Mouse (Mus musculus) G1E (cell line): ENCODE data around the gene Mgat4d. TPM values are rescaled to one million over a fixed set of nuclear protein-coding genes. Genes with fewer than 3 reads are reported as not detected.

ENCODE experiments used
- ATAC-seq: 2 replicates; pipeline ENCODE4 v1.8.0; 2016; ENCODE audit warnings: mild to moderate bottlenecking; ENCODE audit not compliant: insufficient number of reproducible peaks, poor library complexity, low FRiP score, severe bottlenecking; ENCODE audit errors: extremely low read depth
- DNase-seq: peaks from one replicate; pipeline ENCODE4 v3.0.0; 2012; ENCODE audit warnings: low spot score
- H3K27me3 ChIP-seq: 2 replicates; pipeline ENCODE4 v1.6.1; 2012; ENCODE audit warnings: mild to moderate bottlenecking, low read length, inconsistent platforms; ENCODE audit not compliant: insufficient read depth
- H3K36me3 ChIP-seq: replicated peaks from 2 replicates; pipeline ENCODE3; 2012; ENCODE audit warnings: mild to moderate bottlenecking, inconsistent platforms
- H3K4me1 ChIP-seq: 2 replicates; pipeline ENCODE4 v1.6.1; 2012; ENCODE audit warnings: low read depth, low read length, inconsistent platforms, mixed read lengths; ENCODE audit not compliant: insufficient read depth
- H3K4me3 ChIP-seq: 2 replicates; pipeline ENCODE4 v1.5.1; 2012; ENCODE audit warnings: low read depth, mild to moderate bottlenecking, inconsistent platforms, low read length, moderate library complexity, mixed read lengths
- H3K9me3 ChIP-seq: replicated peaks from 2 replicates; pipeline ENCODE4 v1.6.1; 2012; ENCODE audit warnings: inconsistent platforms
- CTCF ChIP-seq: IDR thresholded peaks from 2 replicates; pipeline ENCODE4 v1.5.1; 2012; ENCODE audit warnings: low read depth, low read length, inconsistent platforms, mixed read lengths
- GATA1 ChIP-seq: IDR thresholded peaks from 2 replicates; pipeline ENCODE4 v1.6.1; 2012; ENCODE audit warnings: borderline replicate concordance, low read length, inconsistent platforms, mixed read lengths
- GATA2 ChIP-seq: IDR thresholded peaks from 2 replicates; pipeline ENCODE4 v1.6.1; 2012; ENCODE audit warnings: low read depth, low read length, inconsistent platforms, borderline replicate concordance
- POLR2AphosphoS5 ChIP-seq: IDR thresholded peaks from 2 replicates; pipeline ENCODE4 v1.6.1; 2012; ENCODE audit warnings: low read depth, low read length, inconsistent platforms; ENCODE audit not compliant: insufficient replicate concordance
- TAL1 ChIP-seq: conservative IDR thresholded peaks from 2 replicates; pipeline ENCODE4 v1.6.1; 2012; ENCODE audit warnings: low read depth, low read length, inconsistent platforms, mixed read lengths
- polyA plus RNA-seq: library from polyadenylated mRNA; stranded (reverse); fragments of >175 nt; gene quantifications from 2 replicates; pipeline ENCODE4 v1.2.3, GENCODE M21; 2012
- total RNA-seq, 2 experiments: library from RNA; stranded (forward) in 1 of 2; stranded (reverse) in 1 of 2; fragments of 200-1000 nt in 1 of 2; fragments of >200 nt in 1 of 2; fragmentation: Nextera tagmentation in 1 of 2; gene quantifications; 2 replicates each; pipeline ENCODE4 v1.2.3; 2014 to 2017

Mgat4d gene
- total and polyA plus RNA-seq, 3 experiments: not detected

- no peak for DNase-seq
- Histone ChIP-seq H3K9me3 (no peaks in the 10 kb centered on the region), H3K27me3 (no peaks in the 10 kb centered on the region), H3K4me3 (no peak overlapping the region), H3K4me1 (peaks cover 15% of the 10 kb centered on the region), H3K36me3 (peaks cover 50% of the 10 kb centered on the region)
- TF ChIP-seq CTCF (no peak), GATA2 (no peak), TAL1 (no peak), GATA1 (no peak), POLR2AphosphoS5 (no peak)
- no peak for ATAC-seq
These were observed 25.2 kb upstream of the Mgat4d start for GRCm38 (mm10) chr8:83323056-83323455.

DNA sequence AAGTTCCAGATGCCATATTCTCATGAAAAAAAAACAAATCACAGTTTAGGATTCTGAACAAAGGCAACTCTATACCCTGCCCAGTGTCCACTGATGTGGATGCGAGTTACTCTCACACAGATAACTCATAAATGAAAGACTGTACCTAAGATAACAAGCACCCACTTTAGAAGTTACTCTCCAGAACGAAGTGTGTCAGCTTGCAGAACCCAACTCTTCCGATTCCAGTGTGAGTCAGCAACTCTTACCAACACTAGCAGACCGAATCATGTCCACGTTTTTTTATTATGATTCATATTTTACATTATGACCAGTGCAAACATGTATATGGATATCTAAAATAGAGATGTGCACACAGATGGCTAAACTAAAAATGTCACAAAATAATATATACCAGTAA, 20.4 kb upstream of the Mgat4d start:
- Histone ChIP-seq H3K9me3 (no peaks in the 10 kb centered on the region), H3K36me3 (peaks cover 23% of the 10 kb centered on the region), H3K4me1 (peaks cover 42% of the 10 kb centered on the region), H3K4me3 (no peak overlapping the region), H3K27me3 (no peaks in the 10 kb centered on the region)
- ATAC-seq (peak; percentile 88), DNase-seq (peak; percentile 50)
- TF ChIP-seq TAL1 (peak; percentile 68), GATA2 (no peak), CTCF (no peak), POLR2AphosphoS5 (no peak)

DNA sequence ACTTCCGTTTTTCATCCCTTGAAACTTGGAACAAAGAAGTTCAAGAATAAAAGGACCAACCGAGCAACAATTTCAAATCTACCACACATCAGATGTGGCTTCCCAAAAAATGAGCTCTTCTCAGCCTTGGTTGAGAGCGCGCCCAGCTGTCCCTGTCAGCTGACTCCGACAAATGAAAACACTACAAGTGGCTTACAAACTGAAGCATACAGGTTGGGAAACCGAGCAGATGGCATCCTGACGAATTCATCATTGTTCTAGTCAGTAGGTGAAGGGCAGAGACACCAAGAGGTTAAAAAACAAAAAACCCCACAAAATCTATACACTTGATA, 16.7 kb upstream of the Mgat4d start:
- Histone ChIP-seq H3K36me3 (peaks cover 16% of the 10 kb centered on the region), H3K4me1 (peaks cover 44% of the 10 kb centered on the region), H3K27me3 (peaks cover 12% of the 10 kb centered on the region), H3K9me3 (no peaks in the 10 kb centered on the region), H3K4me3 (peak overlapping the region; percentile 89)
- ATAC-seq: no peak
- DNase-seq: no peak
- TF ChIP-seq GATA2: no peak

DNA sequence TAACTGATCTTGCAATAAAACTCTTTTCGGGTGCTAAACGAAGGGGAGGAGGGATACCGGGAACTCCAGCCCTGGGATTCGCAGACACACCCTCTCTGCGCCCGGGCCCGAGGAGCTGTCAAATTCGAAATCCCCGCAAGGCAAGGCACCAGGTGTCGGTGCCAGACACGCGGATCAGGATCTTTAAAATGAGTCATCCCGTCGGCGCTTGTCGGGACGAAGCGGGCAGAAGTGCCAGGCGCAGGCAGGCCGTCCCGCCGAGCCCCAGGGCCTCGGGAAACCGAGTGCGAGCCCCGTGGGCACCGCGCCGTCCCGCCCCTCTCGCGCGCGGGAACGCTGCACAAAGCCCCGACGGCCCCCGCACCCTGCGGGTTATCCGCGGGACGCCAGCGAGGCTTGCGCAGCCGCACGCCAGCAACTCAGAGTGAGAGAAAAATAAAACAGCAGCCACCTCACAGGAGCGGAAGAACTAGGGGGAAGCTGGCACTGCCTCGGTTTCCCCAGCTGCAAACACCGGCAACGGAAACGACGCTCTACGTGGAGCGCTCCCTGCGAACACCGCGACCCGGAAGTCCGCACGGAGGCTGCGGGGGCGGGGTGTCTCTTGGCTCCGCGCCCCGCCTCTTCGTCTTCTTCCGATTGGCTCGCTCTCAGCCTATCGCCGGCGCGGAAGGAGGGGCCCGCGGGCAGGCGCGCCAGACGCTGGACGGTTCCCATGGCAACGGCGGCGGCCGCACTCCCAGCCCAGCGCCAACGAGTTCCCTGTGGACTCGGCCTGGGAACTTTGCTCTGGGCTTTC, 16.2 kb upstream of the Mgat4d start, which contains the start of gene Elmod2:
Elmod2 (minus strand) TSS at position 588 of the 799 bp plus-strand sequence.
- H3K27me3 ChIP-seq: peaks cover 12% of the 10 kb centered on the region
- DNase-seq: peak; percentile 97
- peaks cover 38% of the 10 kb centered on the region for H3K4me1 ChIP-seq
- TF ChIP-seq GATA1: no peak
- TF ChIP-seq TAL1: no peak
- TF ChIP-seq GATA2: no peak
- peaks cover 11% of the 10 kb centered on the region for H3K36me3 ChIP-seq
- no peaks in the 10 kb centered on the region for H3K9me3 ChIP-seq
- H3K4me3 ChIP-seq: peak within 1 kb of the TSS; percentile 89
- peak; percentile 66 for ATAC-seq

GRCm38 (mm10) chr8:83332864-83333263, 15.4 kb upstream of the Mgat4d start:
- peaks cover 32% of the 10 kb centered on the region for H3K4me1 ChIP-seq
- DNase-seq (no peak), ATAC-seq (no peak)
- H3K27me3 ChIP-seq: peaks cover 12% of the 10 kb centered on the region
- TF ChIP-seq TAL1 (no peak), GATA1 (no peak), CTCF (no peak), POLR2AphosphoS5 (no peak), GATA2 (no peak)
- peak overlapping the region; percentile 89; the same call in 1 of the 2 replicates for H3K4me3 ChIP-seq
- H3K9me3 ChIP-seq: no peaks in the 10 kb centered on the region
- peaks cover 7% of the 10 kb centered on the region for H3K36me3 ChIP-seq

- DNase-seq: no peak
- ATAC-seq: no peak
- no peak for TF ChIP-seq TAL1
- TF ChIP-seq CTCF: no peak
- no peak for TF ChIP-seq GATA2
- no peak for TF ChIP-seq POLR2AphosphoS5
- TF ChIP-seq GATA1: no peak
- no peaks in the 10 kb centered on the region for H3K36me3 ChIP-seq
- peaks cover 7% of the 10 kb centered on the region for H3K27me3 ChIP-seq
- no peak overlapping the region for H3K4me3 ChIP-seq
- no peaks in the 10 kb centered on the region for H3K9me3 ChIP-seq
- 0 out of 2 replicates have a peak, but pooled peaks cover 3% of the 10 kb centered on the region for H3K4me1 ChIP-seq
These were observed 6.2 kb upstream of the Mgat4d start for GRCm38 (mm10) chr8:83342076-83342475.

DNA sequence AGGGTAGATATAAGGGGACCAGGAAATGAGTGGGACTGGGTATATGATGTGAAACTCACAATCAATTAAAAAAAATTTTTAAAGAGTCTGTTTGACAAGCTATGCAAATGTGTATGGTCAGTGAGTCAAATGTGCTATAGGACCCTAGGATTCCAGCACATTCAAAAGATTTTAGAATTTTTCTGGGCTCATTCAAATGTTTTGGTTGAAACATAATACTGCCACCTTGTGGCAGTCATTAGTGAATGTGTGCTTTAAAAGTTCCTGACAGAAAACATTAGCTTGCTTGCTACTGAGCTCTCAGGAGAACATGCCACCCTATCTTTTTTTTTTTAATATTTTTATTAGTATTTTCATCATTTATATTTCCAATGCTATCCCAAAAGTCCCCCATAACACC, 5.6 kb upstream of the Mgat4d start:
- TF ChIP-seq GATA2 (no peak), POLR2AphosphoS5 (no peak), GATA1 (no peak), TAL1 (no peak), CTCF (no peak)
- Histone ChIP-seq H3K36me3 (no peaks in the 10 kb centered on the region), H3K27me3 (peaks cover 10% of the 10 kb centered on the region), H3K4me1 (0 out of 2 replicates have a peak, but pooled peaks cover 3% of the 10 kb centered on the region), H3K9me3 (no peaks in the 10 kb centered on the region), H3K4me3 (no peak overlapping the region)
- DNase-seq (peak; percentile 8), ATAC-seq (no peak)
